Mouse (Mus musculus): ENCODE results near the gene Obox5. TPM values are rescaled to one million over a fixed set of nuclear protein-coding genes. Genes with fewer than 3 reads are reported as not detected.
"Not testable (repeated sequence)": the region's sequence is repeated elsewhere in the genome, so short reads cannot be mapped to it uniquely, and the experiment has no call there.

Gene Obox5
- polyA plus RNA-seq (2015; fragmentation: Nextera tagmentation; extraction: Ambion mirVana), result not detected in 2 replicates

GRCm38 (mm10) chr7:15749831-15750230, at the start of gene Obox5:
Gene Obox5 (plus strand): TSS chr7:15750131.
- not testable (repeated sequence) for H3K27me3 ChIP-seq (replicated peaks); H3K4me2 ChIP-seq; H3K36me3 ChIP-seq; H3K9ac ChIP-seq (replicated peaks); ATAC-seq (ENCODE audit: low FRiP score); H3K9me3 ChIP-seq (replicated peaks); H3K4me3 ChIP-seq (replicated peaks); H3K4me1 ChIP-seq; H3K27ac ChIP-seq (replicated peaks)
- WGBS, result 86% methylated on average over 2 of the region's 2 CpGs

- H3K4me2 ChIP-seq; H3K9me3 ChIP-seq (replicated peaks); H3K4me3 ChIP-seq (replicated peaks); ATAC-seq (ENCODE audit: low FRiP score); H3K27me3 ChIP-seq (replicated peaks); H3K27ac ChIP-seq (replicated peaks); H3K4me1 ChIP-seq; H3K36me3 ChIP-seq; H3K9ac ChIP-seq (replicated peaks): not testable (repeated sequence)
- 77% methylated on average over 5 of the region's 5 CpGs for WGBS
Measured at GRCm38 (mm10) chr7:15749296-15749695, 635 bp upstream of the Obox5 start.

Other genes starting within 250 kb of the Obox5 start
- gene Obox3, start 110.2 kb upstream of the Obox5 start, polyA plus RNA-seq (2015; fragmentation: Nextera tagmentation; extraction: Ambion mirVana), result not detected in 2 replicates
- not detected in 2 replicates for gene Obox6, start 89.5 kb downstream of the Obox5 start, polyA plus RNA-seq (2015; fragmentation: Nextera tagmentation; extraction: Ambion mirVana)
- not detected in 2 replicates for gene Crx, start 129.8 kb downstream of the Obox5 start, polyA plus RNA-seq (2015; fragmentation: Nextera tagmentation; extraction: Ambion mirVana)
- not detected in 2 replicates for gene Crxos, start 132.5 kb downstream of the Obox5 start, polyA plus RNA-seq (2015; fragmentation: Nextera tagmentation; extraction: Ambion mirVana)
- gene Selenow, start 172.3 kb downstream of the Obox5 start, polyA plus RNA-seq (2015; fragmentation: Nextera tagmentation; extraction: Ambion mirVana), result 1,268 and 1,471 TPM in 2 replicates
- gene Nop53, start 195.9 kb downstream of the Obox5 start, polyA plus RNA-seq (2015; fragmentation: Nextera tagmentation; extraction: Ambion mirVana), result 108 and 127 TPM in 2 replicates
- gene Ehd2, start 217.4 kb downstream of the Obox5 start, polyA plus RNA-seq (2015; fragmentation: Nextera tagmentation; extraction: Ambion mirVana), result 9.2 and 14.8 TPM in 2 replicates